Mouse (Mus musculus) ovary, postnatal 14 days (tissue): ENCODE measurements around the gene Smr3a.

Source experiments
- DNase-seq: peaks from one replicate; pipeline ENCODE4 v3.0.0; 2022; ENCODE audit warnings: low spot score

The Smr3a gene

DNA sequence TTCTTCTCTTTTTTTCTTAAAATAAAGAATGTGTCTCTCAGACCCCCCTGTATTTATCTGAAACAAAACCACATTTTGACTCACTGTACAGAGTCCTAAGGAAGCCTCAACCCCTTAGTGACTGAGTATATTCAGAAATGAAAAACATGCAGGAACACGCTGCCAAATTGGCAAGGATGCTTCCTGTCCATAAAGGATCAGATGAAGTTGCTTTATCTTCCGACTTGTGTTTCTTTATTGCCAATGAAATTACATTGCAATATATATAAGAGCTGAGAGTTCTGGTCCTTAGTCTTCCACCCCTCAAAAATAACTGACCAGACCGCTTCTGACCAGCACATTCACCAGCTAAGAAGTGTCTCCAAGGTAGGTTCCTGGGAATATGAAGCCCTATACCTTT is at the start of gene Smr3a:
Gene Smr3a (plus strand): TSS at position 301 of the 400 bp plus-strand sequence.
- DNase-seq, result no peak

- no peak for DNase-seq
These were observed 33.1 kb upstream of the Smr3a start, which contains the start of the genes 2310003L06Rik and Gm28434 for GRCm38 (mm10) chr5:87969201-87969600. Gene 2310003L06Rik, plus strand, starts transcription at chr5:87969459. Gene Gm28434, plus strand, starts transcription at chr5:87969517.

GRCm38 (mm10) chr5:87979139-87979538 is 23.2 kb upstream of the Smr3a start, which contains the start of gene Cabs1:
Gene Cabs1, plus strand, starts transcription at chr5:87979439.
- DNase-seq, result no peak

- no peak for DNase-seq
These were observed 19.7 kb upstream of the Smr3a start for GRCm38 (mm10) chr5:87982468-87983214.

GRCm38 (mm10) chr5:88005241-88005640 is 2.9 kb downstream of the Smr3a start:
- DNase-seq, result no peak
